Mouse (Mus musculus): Measurements from ENCODE around the gene Cul9.
"Not testable (repeated sequence)": the region's sequence is repeated elsewhere in the genome, so short reads cannot be mapped to it uniquely, and the experiment has no call there.

Gene Cul9

GRCm38 (mm10) chr17:46503847-46504638 lies 42.1 kb downstream of the Cul9 start:
- no peak for DNase-seq (ENCODE audit: low spot score in 2 of 2)

DNA sequence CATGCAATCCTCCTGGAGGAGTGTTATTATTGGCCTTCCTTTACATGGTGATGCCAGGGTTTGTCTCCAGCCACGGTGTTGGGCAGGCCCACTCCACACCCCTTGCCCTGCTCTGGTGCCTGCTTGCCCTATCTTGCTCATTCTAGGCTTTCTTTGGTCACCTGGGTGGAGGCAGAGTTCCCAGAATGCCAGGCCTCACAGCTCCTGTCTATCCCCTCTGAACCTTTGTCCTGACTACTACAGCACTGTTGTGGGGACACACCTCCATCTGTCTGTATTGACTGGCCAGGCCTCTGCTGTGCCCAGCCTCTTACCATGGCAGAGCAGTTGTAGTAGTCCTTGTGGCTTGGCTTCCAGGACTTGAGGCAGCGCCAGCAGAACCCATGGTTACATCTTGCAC lies 43.4 kb downstream of the Cul9 start:
- no peak for DNase-seq (ENCODE audit: low spot score in 2 of 2)

GRCm38 (mm10) chr17:46497956-46498355 lies 48.2 kb downstream of the Cul9 start:
- no peak for DNase-seq (ENCODE audit: low spot score in 2 of 2)

DNA sequence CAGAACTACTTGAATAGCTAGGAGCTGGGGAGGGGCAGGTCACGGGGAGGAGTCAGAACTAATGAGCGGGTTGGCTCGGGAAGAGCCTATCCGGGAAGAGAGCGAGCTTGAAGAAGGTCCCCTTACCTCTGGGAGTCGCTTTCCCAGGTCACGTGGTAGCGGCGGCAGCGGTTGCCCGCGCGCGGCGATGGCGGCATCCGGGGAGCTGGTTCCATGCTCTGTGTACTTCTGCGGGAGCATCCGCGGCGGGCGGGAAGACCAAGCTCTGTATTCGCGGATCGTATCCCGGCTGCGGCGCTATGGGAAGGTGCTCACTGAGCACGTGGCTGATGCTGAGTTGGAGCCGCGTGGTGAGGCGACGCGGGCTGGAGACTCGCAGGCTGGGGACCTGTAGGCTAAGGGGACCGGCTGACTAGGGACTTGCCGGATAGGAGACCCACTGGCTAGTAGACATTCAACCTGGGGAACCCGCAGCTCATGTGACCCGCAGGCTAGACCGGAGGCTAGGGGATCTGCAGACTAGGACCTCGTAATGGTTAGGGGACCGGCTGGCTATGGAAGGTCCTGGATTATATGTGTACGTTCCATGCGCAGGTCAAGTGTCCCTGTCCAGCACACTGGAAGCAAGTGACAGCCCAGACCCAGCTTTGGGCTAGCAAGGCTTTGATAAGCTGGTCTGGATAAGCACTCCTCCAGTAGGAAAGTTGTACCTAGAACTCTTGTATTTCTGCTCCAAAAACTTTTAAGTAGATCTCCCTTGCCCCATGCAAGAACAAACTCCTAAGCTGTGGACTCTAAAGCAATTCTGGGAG lies 49.4 kb downstream of the Cul9 start, which contains the start of gene Dnph1:
Gene Dnph1, plus strand, starts transcription at position 89 of the 812 bp plus-strand sequence.
- peak; percentile 33 to 67 for DNase-seq (ENCODE audit: low spot score in 2 of 2)

GRCm38 (mm10) chr17:46496081-46496480 lies 50.1 kb downstream of the Cul9 start:
- not testable (repeated sequence) for DNase-seq (ENCODE audit: low spot score in 2 of 2)

GRCm38 (mm10) chr17:46495486-46495885 lies 50.7 kb downstream of the Cul9 start:
- no peak for DNase-seq (ENCODE audit: low spot score in 2 of 2)

DNA sequence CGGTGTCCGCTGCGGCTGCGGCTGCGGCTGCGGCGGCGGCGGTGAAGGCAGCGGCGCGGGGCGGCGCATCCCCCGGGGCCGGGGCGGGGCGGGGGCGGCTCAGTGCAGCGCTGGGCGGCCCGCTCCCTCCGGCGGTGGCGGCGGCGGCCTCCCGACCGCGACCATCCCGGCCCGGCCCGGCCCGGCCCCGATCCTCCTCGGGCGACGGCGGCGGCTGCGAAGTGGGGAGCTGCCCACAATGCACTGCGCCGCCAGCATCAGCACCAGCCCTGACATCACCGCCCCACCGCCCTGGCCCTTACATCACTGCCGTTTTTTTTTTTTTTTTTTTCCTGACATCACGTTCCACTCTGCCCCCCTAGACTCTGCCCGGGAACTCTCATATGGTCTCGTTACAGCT lies 58.8 kb downstream of the Cul9 start, which contains the start of gene Ttbk1:
Gene Ttbk1, minus strand, starts transcription at position 245 of the 400 bp plus-strand sequence.
- DNase-seq (ENCODE audit: low spot score in 2 of 2) = no peak

DNA sequence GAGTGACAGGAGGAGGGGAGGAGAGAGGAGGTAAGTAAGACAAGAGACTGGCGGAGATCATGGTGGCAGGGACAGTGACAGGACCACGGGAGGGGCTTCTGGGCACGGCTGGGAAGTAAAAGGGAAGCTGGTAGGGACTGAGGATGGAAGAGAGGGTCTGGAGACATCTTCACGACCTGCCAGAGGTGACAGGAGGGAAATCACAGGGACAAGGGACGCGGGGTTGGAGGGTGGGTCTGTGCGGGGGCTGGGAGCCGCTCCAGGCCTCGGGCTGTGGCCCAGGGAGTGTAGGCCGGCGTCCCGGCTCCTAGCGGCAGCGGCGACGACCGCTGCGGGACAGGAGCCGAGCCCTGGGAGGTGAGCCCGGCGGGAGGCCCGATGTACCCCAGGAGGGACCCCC lies 59.2 kb downstream of the Cul9 start:
- no peak for DNase-seq (ENCODE audit: low spot score in 2 of 2)

GRCm38 (mm10) chr17:46484461-46484875 lies 61.7 kb downstream of the Cul9 start:
- DNase-seq (ENCODE audit: low spot score in 2 of 2) = no peak

GRCm38 (mm10) chr17:46484021-46484431 lies 62.2 kb downstream of the Cul9 start:
- DNase-seq (ENCODE audit: low spot score in 2 of 2) = peak in 1 of 2 experiments; percentile 22

DNA sequence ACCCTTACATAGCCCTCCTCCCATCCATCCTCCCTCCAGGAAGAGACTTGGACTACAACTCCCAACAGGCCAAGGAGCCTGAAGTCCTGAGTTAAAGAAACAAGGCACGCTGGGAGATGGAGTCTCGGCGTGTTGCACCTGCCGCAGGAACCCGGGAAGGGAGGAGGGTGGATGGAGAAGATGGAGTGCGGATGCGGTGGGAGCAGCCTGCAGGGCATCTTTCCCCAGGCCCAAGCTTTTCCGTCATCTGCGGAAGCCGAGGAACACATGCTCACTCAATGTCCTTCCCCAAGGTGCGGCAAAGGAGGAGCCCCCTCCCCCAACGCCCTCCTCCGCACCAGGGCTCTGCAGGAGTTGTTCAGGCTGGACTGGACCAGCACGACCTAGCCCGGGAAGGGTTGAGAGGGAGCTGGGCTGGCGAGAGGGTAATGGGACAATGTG lies 62.6 kb downstream of the Cul9 start:
- no peak for DNase-seq (ENCODE audit: low spot score in 2 of 2)

DNA sequence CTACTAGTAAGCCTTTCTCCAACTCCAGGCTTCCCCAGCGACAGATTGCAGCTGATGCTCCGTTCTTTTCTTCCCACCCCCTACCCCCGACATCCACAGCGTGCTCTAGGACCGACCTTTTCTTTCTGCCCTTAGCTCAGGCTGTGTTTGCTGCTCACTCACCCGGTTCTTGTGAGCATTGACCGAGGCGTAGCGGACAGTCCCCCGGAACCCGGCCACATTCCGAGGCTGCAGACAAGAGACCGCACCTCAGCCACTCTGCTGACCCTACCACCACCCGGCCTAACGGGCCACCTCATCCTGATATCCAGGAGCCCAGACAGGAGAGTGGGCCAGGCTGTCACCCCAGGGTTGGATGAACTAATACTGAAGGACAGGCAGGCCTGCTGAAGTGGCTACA lies 68.9 kb downstream of the Cul9 start:
- no peak for DNase-seq (ENCODE audit: low spot score in 2 of 2)

DNA sequence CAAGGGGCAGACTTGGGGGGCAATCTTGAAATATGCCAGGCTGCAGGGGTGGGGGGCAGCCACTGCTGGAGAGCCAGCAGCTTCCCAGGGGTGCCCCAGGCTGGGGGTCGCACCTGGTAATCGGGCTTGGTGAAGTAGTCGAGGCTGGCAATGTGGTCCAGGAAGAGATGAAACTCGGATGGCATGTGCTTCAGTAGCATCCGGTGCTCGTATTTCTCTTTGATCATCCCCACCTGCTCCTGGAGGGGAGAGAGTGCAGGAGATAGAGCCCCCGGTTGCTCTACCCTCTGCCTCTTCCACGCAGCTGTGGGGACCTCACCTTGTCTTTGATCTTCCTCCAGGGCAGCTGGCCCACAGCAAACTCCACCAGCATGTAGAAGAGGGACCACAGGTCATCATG lies 69.6 kb downstream of the Cul9 start:
- no peak for DNase-seq (ENCODE audit: low spot score in 2 of 2)

GRCm38 (mm10) chr17:46467830-46468229 lies 78.4 kb downstream of the Cul9 start:
- no peak for DNase-seq (ENCODE audit: low spot score in 2 of 2)

GRCm38 (mm10) chr17:46462226-46462625 lies 84.0 kb downstream of the Cul9 start:
- DNase-seq (ENCODE audit: low spot score in 2 of 2) = no peak

DNA sequence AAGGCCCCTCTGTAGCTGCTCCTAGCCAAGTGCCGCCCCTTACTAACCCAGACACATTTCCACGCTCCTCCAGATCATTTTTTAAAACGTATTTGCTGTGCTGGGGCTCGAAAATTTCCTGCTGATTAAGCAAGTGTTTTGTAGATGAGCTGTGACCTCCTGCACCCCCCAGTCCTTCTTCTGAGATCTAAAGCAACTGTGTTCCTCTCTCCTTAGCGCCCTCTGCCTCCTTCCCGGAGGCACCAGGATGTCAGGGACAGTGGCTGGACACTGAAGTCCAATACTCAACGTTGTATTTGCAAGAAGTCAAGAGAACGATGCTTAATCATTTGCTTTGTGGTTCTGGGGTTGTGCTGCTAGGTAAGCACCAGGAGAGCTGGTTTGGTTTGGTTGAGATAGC lies 84.8 kb downstream of the Cul9 start:
- DNase-seq (ENCODE audit: low spot score in 2 of 2) = no peak

- no peak for DNase-seq (ENCODE audit: low spot score in 2 of 2)
These were observed 85.5 kb downstream of the Cul9 start for GRCm38 (mm10) chr17:46460673-46461072.

DNA sequence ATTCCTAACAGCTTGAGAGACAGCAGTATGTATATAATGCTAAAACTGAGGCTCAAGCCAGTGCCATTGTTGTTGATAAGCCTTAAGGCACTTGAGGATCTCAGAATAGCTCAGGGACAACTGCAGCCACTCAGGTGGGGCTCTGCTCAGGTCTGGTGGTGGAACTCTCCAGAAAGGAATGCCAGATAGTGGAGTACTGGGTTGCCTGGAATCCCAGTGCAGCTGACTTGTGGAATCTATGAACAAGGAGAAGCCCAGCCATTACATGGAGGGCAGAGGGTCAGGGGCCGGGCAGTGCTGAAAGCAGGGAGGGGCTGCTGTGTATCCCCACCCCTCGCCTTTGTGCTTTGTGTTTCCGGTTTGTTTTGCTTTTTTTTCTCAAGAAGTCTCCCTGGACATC lies 87.7 kb downstream of the Cul9 start:
- no peak for DNase-seq (ENCODE audit: low spot score in 2 of 2)

DNA sequence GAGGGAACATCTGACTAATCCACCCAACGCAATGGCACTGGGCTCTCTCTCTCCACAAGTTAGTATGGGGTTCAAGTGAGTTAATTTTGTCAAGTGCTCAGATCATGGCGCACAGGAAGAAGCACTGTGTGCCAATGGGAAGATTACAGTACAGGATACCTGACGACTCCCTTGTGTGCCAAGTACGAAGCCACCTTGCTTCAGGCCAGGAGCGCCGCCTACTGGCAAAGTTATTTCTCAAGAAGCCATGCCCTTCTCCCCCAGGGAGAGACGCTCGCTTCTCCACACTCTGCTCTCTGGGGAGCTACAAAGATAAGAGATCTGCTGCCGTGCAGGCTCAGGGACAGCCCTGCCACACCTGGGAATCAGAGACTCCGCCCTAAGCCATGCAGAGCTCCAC lies 88.4 kb downstream of the Cul9 start:
- DNase-seq (ENCODE audit: low spot score in 2 of 2) = peak; percentile 23 to 71

- peak in 1 of 2 experiments; percentile 26 for DNase-seq (ENCODE audit: low spot score in 2 of 2)
These were observed 91.0 kb downstream of the Cul9 start for GRCm38 (mm10) chr17:46455110-46455691.

GRCm38 (mm10) chr17:46454539-46454938 lies 91.6 kb downstream of the Cul9 start:
- DNase-seq (ENCODE audit: low spot score in 2 of 2) = no peak

DNA sequence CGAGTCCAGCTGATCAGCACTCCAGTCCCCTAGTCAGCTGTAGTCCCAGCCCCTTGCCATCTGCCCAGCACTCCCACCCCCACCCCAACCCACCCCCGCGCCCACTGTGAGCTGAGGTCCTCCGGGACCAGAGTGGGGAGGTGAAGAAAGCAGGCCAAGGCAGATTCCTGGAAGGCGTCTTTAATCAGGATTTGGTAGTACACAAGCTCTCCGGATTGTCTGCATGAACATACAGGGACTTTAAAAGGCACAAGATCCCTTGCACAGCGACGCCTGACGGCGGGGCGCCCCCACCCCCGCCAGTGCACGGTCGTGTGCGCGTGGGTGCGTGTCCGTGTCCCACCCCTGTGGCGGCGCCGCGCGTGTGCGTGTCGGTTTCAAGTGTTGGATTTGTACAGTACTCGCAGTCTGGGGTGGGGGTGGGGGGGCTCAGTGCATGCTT lies 92.2 kb downstream of the Cul9 start:
- no peak for DNase-seq (ENCODE audit: low spot score in 2 of 2)

All from spleen, postnatal 10 days (tissue).